Mouse (Mus musculus): Measurements from ENCODE around the gene Pdcd4. TPM values are rescaled to one million over a fixed set of nuclear protein-coding genes. Genes with fewer than 3 reads are reported as not detected.
"Not testable (repeated sequence)": the region's sequence is repeated elsewhere in the genome, so short reads cannot be mapped to it uniquely, and the experiment has no call there.

The Pdcd4 gene
- total RNA-seq, 2 experiments from 2014 or later: 97.3 to 105 TPM

- intact Hi-C loops (cut with DNase I): no loop called here
- DNase-seq (ENCODE audit: low spot score in 2 of 2): peak in 1 of 2 experiments; percentile 43
Measured at GRCm38 (mm10) chr19:53898046-53898445, 6.0 kb downstream of the Pdcd4 start.

DNA sequence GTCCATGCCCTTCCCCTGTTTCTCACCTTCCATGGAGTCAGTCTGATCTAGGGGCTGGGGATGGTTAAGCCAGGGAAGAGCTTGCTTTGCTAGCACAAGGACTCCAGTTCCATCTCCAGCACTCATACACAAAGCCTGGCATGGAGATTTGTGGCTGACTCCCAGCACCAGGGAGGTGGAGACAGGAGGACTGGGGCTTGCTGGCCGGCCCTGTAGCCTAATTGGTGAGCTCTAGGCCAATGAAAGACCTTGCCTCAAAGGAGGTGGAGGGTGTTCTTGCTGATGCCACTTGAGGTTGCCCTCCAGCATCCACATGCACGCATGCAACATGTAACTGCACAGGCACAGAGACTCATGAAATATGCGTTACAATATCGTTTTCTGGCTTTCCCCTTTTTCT, 6.5 kb downstream of the Pdcd4 start:
- DNase-seq (ENCODE audit: low spot score in 2 of 2): no peak
- intact Hi-C loops (cut with DNase I): no loop called here

- intact Hi-C loops (cut with DNase I): no loop called here
- DNase-seq (ENCODE audit: low spot score in 2 of 2): no peak
Measured at GRCm38 (mm10) chr19:53898970-53899900, 7.2 kb downstream of the Pdcd4 start.

DNA sequence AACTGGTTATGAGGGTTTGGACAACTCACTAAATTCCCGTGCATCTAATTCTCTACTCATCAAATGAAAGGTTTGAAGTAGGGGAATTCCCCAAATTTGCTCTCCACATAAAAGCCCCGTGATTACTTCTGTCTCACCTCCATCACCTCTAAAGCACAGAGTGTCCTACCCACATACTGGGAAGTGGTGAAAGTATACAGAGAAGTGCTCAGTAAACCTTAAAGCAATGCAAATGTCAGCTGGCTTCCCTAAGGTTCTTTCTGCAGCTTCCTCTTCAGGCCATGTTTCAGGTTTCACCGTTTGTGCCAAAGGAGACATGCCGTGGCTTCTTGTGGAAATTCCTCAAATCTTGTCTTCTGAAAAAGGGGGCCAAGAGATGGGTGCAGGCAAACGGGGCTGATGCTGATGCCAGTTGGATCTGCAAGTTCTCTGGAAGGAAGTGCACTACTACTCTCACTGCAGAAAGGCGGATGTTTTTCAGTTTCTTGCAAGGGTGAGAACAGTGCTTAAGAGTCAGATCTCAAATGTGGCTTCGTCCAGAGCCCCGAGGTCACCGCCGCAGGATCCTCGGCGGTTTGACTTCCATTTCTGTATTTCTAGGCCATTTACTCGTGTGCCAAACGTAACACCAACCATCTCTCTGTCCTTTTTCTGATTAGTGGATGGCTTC, 8.0 kb downstream of the Pdcd4 start:
- intact Hi-C loops (cut with DNase I): no loop called here
- DNase-seq (ENCODE audit: low spot score in 2 of 2): no peak

- peak in 1 of 2 experiments; percentile 10 for DNase-seq (ENCODE audit: low spot score in 2 of 2)
- intact Hi-C loops (cut with DNase I): loop anchor here (2.0 kb wide), 1 partner anchor 49 kb away; no protein-coding TSS in a partner anchor
Measured at GRCm38 (mm10) chr19:53901931-53902738, 10.1 kb downstream of the Pdcd4 start.

DNA sequence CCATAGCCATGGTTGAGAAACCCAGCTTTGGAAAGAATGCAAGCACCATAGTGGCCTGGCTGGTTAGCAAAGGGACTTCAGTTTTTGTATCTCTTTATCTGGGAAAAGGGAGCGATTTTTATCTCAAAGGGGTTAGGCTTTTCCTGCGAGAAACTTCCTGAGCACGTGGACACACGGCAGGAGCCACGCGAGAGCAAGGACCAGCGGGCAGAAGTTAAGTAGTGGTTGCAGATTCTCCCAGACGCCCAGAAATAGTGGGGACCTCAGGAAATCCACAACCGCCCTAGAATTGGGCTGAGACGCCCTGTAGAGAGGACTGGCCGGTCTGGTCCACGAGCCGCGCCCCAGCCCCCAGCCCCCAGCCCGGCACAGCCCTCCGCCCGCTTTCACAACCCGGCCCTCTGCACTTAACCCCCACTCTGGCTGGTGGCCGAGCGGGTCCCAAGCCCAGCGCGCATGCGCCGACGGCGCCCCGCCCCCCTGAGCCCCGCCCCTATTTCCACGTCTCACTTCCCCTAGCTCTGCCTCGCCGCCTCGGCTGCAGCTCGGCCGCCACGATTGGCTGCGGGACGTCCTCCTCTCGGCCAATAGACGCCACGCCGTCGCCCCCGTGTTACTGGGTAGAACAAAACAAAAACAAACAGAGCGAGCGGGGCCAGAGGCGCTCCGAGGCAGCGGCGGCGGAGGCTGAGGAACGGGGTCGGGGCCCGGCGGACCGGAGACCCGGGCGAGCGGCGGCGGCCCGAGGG, 10.9 kb downstream of the Pdcd4 start:
- DNase-seq (ENCODE audit: low spot score in 2 of 2): peak; percentile 94 to 98
- intact Hi-C loops (cut with DNase I): loop anchor here (1.0 to 2.0 kb wide), 2 partner anchors 50 to 95 kb away; no protein-coding TSS in a partner anchor

DNA sequence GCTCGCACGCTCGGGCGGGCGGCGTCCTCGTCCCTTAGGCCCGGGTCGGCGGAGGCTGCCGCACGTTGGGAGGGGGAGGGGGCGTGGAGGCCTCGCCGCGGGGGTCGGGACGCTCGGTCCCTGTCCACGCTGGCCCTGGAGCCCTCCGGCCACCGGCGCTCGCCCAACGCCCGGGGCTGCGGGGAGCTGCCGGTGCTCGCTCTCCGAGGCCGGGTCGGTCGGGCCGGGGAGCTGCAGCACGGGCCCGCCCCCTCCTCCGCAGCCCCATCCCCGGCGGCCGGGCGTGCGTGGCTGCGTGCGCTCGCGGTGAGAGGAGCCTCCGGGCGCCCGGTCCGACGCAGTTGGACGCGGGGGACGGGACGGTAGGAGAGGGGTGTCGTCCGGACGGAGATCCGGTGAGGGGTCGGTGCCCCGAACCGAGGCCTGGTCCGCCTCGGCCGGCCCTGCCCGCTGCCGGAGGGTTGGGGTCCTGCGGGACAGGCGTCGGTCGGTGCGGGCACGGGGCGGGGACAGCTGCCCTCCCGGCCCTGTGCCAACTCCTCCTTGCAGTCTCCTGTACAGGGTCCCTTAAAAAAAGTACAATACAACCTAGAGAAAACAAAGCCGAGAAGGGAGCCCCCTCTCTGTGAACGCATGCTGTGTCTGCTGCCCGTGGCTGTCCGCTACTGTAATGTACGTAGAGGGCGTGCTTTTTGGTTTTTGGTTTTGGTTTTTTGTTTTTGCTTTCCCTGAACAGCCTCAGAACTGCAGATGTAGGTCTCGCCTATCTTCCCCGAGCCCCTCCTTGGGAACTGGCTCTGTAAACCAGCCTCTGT, 11.7 kb downstream of the Pdcd4 start:
- peak; percentile 62 to 65 for DNase-seq (ENCODE audit: low spot score in 2 of 2)
- intact Hi-C loops (cut with DNase I): loop anchor here (1.0 to 2.0 kb wide), 3 partner anchors 51 to 135 kb away; no protein-coding TSS in a partner anchor

GRCm38 (mm10) chr19:53904833-53905480, 12.9 kb downstream of the Pdcd4 start:
- intact Hi-C loops (cut with DNase I): loop anchor here (2.0 kb wide), 1 partner anchor 136 kb away; no protein-coding TSS in a partner anchor
- no peak for DNase-seq (ENCODE audit: low spot score in 2 of 2)

GRCm38 (mm10) chr19:53906033-53906702, 14.1 kb downstream of the Pdcd4 start:
- intact Hi-C loops (cut with DNase I): no loop called here
- no peak for DNase-seq (ENCODE audit: low spot score in 2 of 2)

DNA sequence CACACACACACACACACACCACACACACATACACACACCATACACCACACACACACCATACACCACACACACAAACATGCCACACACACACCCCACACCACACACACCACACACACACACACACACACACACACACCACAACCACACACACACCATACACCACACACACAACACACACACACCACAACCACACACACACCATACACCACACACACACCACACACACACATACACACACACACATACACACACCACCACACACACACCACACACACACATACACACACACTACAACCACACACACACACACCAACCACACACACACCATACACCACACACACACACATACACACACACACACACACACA, 14.7 kb downstream of the Pdcd4 start:
- intact Hi-C loops (cut with DNase I); DNase-seq (ENCODE audit: low spot score in 2 of 2): not testable (repeated sequence)

DNA sequence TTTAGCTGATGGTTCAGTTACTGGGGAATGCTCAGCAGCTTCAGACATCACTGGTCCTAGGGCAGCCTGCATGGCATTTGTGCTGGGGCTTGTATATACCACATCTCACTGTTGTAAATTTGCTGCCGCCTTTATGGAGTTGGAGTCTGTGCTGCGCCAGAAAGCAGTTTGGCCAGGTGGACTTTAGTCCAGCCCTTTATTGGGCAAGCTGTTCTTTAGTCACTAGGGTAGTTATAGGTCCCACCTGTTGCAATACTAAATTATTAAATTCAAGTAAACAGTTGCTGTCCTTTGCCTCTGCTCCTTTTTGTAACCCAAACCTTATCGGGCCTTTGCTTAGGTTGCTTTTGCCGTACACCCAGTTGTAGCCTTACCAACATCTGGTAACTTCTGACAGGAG, 22.9 kb downstream of the Pdcd4 start:
- intact Hi-C loops (cut with DNase I): no loop called here
- no peak for DNase-seq (ENCODE audit: low spot score in 2 of 2)

DNA sequence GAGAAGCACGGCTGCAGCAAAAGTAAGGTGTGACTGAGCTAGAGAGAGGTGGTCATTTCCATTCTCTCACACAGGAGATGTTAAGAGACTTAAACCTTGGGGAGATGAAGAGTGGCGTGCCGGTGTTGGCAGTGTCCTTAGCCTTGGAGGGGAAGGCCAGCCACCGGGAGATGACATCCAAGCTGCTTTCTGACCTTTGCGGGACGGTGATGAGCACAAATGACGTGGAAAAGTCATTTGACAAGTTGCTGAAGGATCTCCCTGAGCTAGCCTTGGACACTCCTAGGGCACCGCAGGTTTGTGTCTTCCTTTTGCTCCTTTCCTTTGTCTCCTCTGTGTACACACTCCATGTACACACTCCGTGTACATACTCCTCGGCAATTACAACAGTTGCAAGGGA, 27.5 kb downstream of the Pdcd4 start:
- intact Hi-C loops (cut with DNase I): no loop called here

DNA sequence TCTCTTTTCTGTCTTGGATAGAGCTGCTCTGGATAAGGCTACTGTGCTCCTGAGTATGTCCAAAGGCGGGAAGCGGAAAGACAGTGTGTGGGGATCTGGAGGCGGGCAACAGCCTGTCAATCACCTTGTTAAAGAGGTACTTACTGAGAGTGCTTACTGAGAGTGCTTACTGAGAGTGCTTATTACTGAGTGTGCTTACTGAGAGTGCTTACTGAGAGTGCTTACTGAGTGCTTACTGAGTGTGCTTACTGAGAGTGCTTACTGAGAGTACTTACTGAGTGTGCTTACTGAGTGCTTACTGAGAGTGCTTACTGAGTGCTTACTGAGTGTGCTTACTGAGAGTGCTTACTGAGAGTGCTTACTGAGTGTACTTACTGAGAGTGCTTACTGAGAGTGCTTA, 30.0 kb downstream of the Pdcd4 start:
- intact Hi-C loops (cut with DNase I): loop anchor here (5.0 kb wide), 1 partner anchor 80 kb away; no protein-coding TSS in a partner anchor
- not testable (repeated sequence) for DNase-seq (ENCODE audit: low spot score in 2 of 2)

More for the DNA sequence above, 27.5 kb downstream of the Pdcd4 start:
- DNase-seq (ENCODE audit: low spot score in 2 of 2): no peak

DNA sequence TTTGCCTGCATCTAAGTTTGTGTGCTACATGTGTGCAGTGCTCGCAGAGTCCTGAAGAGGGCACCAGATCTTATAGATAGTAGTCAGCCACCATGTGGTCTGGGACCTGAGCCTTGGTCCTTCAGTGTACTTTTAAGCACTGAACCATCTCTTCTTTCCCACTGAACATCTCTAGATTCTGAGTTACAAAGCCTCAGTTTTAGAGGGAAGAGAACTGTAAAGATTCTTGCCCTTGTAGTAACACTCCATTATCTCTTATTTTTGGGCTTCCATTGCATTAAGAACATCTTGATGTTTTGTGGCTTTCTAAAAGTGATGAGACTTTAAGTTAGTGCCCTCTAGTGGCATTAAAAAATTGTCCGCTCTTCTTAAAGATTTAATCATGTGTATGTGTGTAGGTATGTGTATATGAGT, 33.3 kb downstream of the Pdcd4 start:
- intact Hi-C loops (cut with DNase I): loop anchor here (5.0 kb wide), 2 partner anchors 158 to 278 kb away; no protein-coding TSS in a partner anchor

DNA sequence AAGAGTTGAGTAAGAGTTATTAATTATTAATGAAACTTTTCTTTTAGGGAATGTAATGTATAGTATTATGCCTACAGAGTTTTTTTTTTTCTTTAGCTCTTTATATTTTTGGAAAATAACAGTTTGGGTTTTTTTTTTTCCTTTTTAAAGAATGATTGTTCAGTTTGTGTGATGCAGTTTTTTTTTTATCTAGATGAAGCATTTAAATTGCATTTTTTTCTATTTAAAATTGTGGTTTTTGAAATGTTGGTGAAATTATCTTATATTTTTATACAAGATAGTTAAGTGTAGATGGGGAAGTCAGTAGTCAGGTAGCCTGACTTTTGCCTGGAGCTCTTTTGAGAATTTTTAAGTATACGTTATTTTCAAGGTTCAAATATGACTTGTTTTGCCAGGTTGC, 34.7 kb downstream of the Pdcd4 start:
- intact Hi-C loops (cut with DNase I): loop anchor here (5.0 kb wide), 2 partner anchors 159 to 279 kb away; no protein-coding TSS in a partner anchor
- no peak for DNase-seq (ENCODE audit: low spot score in 2 of 2)

More for the DNA sequence above, 33.3 kb downstream of the Pdcd4 start:
- peak in 1 of 2 experiments; percentile 36 for DNase-seq (ENCODE audit: low spot score in 2 of 2)

- intact Hi-C loops (cut with DNase I): loop anchor here (5.0 kb wide), 2 partner anchors 162 to 282 kb away; no protein-coding TSS in a partner anchor
Measured at GRCm38 (mm10) chr19:53929218-53929617, 37.2 kb downstream of the Pdcd4 start.

GRCm38 (mm10) chr19:53933050-53933449, 41.0 kb downstream of the Pdcd4 start:
- intact Hi-C loops (cut with DNase I): no loop called here
- no peak for DNase-seq (ENCODE audit: low spot score in 2 of 2)

More at GRCm38 (mm10) chr19:53929218-53929617, 37.2 kb downstream of the Pdcd4 start:
- no peak for DNase-seq (ENCODE audit: low spot score in 2 of 2)

Measured in left cerebral cortex, postnatal 25 days (tissue).